Mouse (Mus musculus) layer of hippocampus, adult 2 months (tissue): ENCODE measurements at regions not wholly inside any gene's neighbourhood (a gene's known extent, or its start where the extent isn't known, plus 50 kb on each side); places are given as distances from the start of the nearest gene placed in this dataset.

Source experiments
- DNase-seq, 2 experiments: peaks; one replicate each; pipeline ENCODE4 v3.0.0; 2022; ENCODE audit warnings: low spot score in 2 of 2
- H3K27ac ChIP-seq: fragments of 200-600 bp; 2 replicates; pipeline ENCODE4 v1.8.1; 2022
- H3K4me3 ChIP-seq: fragments of 200-600 bp; 2 replicates; pipeline ENCODE4 v1.8.1; 2022; ENCODE audit warnings: mild to moderate bottlenecking
- CTCF ChIP-seq: fragments of 200-600 bp; conservative IDR thresholded peaks from 2 replicates; pipeline ENCODE4 v1.8.1; 2022; ENCODE audit warnings: antibody characterized with exemption, mild to moderate bottlenecking, moderate library complexity

DNA sequence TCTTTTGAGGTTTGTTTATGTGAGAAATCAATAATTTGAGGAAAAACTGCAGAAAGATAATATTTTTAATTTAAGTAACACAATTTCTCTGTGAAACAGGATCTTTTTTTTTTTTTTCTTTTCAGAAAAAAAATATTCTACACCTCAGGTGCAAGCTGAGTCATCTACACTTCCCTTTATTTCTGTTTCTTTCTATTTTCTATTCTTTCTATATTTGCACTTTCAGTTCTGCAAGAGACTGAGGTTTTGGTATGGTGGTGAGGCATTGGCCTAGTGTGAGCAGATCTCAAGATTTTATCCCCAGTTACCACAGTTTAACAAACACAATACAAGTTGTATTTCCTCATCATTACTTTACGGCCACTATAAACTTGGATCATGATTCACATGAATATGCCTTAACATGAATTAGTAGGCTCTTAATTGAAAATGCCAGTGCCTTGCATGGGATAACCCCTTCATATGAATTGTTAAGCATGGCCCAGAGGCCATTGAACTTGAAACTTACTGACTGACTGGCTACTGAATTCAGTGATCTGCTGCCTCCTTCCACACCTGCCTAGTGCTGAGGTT lies 1278.1 kb downstream of the Stim2 start:
- no peak overlapping the region for H3K4me3 ChIP-seq
- TF ChIP-seq CTCF: no peak

DNA sequence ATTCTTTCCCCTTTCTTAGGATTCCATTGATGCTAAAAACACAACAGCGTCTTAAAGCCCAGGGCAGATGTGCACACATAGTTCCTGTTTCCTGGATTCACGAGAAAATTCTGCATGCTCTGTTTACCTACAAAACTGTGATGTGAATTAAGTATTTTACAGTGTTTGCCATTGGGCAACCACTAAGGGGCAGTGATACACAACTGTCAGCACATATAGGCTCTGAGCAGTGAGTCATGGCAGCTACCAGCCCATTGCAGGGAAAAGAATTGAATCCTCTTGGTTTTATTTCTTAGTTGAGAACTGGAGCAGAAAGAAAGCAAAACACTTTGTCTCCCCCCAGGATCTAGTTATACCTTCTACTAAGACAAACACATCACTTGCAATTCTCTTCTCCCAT lies 1295.0 kb downstream of the Stim2 start:
- TF ChIP-seq CTCF: peak; percentile 58
- no peak for DNase-seq
- no peak overlapping the region for H3K4me3 ChIP-seq
- H3K27ac ChIP-seq: no peak overlapping the region

More for the DNA sequence above, 1278.1 kb downstream of the Stim2 start:
- DNase-seq: no peak
- no peak overlapping the region for H3K27ac ChIP-seq

DNA sequence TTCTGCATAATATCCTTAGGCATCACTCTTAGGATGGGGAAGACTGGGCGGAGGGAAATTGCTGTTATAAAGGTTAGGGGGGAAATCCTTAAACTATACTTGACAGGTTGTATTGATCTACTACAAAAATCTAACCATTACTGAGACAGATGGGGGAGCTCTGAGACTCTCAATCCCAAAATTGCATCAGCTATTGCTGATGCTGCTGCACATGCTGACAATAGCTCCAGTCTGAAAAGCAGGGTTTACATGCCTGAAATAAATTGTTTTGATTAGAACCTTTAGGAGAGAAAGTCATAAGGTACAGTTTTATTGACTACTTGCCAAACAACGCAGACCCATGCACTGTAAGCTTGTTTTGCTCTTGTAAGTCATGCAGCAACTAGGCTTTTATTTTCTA lies 1295.7 kb downstream of the Stim2 start:
- H3K27ac ChIP-seq: no peak overlapping the region
- H3K4me3 ChIP-seq: no peak overlapping the region
- DNase-seq: peak in 1 of 2 experiments; percentile 6
- peak; percentile 48 for TF ChIP-seq CTCF

DNA sequence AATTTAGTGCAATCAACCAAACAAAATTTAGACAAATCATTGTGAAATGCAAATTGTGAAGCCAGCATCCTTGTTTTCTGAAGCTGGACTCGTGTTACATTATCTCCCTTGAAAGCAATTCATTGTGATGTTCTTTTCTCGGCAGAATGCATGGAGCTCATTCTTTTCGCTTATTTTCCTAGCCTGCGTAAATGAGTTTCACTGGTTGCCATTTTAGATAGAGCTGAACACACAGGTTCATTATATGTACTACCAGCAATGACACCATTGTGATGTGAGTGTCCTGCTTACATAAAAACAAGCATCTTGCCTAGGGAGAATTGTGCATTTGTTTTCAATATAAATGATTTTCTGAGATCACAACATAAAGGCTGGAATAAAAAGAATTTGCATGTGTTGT lies 1296.5 kb downstream of the Stim2 start:
- H3K4me3 ChIP-seq: no peak overlapping the region
- no peak overlapping the region for H3K27ac ChIP-seq
- DNase-seq: peak in 1 of 2 experiments; percentile 1
- no peak for TF ChIP-seq CTCF

DNA sequence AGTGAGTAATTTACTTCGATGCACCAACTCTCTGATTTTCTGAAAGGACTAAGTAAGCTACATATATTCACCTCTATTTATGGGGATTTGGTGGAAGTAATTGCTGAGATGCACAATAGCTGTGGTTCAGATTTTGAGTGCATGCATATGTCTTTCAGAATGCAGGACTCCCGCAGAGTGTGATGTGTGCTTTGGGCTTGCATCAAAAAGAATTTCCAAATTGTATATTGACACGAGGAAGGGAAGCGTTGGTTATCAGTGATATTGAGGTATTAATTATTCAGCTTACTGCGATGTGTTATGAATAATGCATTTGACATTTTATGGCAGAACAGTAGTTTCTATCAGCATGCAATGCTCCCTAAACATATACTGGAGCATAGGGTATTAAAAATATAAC lies 1303.2 kb downstream of the Stim2 start:
- no peak overlapping the region for H3K4me3 ChIP-seq
- TF ChIP-seq CTCF: no peak
- no peak for DNase-seq
- H3K27ac ChIP-seq: no peak overlapping the region

DNA sequence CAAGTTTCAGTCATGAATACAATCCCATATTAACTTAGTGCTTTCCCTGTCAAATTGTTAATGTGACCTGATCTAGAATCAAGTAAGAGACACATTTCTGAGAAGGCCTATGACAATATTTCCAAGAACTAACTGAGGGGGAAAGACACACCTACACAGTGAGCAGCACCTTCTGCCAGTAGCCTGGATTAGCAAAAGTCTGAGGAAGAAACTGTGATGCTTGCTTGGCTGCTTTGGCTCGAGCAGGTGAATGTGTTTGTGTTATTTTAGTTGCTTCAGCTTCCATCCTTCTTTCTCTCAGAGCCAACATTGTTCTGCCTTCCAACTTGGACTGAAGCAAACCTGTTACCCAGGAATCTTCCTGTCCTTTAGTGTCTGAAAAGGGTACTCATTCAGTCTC lies 1347.7 kb downstream of the Stim2 start:
- TF ChIP-seq CTCF: no peak
- Histone ChIP-seq H3K27ac (no peak overlapping the region), H3K4me3 (no peak overlapping the region)
- no peak for DNase-seq

DNA sequence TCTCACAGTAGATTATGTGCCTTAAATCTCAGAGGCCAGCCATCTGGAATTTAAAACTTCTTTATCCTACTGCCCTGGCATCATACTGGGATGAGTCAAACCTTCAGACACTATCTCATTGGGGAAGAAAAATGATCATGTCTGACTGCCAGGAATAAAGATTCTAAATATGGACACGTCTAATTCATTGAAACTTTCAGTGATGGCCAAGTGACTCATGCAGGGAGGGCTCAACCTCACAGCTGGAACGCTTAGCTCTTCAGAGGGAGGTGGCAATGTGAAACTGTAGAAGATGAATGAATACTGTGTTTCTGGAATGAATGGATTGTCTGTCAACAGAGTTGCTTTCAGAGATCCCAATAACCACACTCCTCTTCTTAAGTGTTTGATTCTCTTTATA lies 1357.2 kb downstream of the Stim2 start:
- Histone ChIP-seq H3K4me3 (no peak overlapping the region), H3K27ac (no peak overlapping the region)
- TF ChIP-seq CTCF: no peak
- peak in 1 of 2 experiments; percentile 2 for DNase-seq

DNA sequence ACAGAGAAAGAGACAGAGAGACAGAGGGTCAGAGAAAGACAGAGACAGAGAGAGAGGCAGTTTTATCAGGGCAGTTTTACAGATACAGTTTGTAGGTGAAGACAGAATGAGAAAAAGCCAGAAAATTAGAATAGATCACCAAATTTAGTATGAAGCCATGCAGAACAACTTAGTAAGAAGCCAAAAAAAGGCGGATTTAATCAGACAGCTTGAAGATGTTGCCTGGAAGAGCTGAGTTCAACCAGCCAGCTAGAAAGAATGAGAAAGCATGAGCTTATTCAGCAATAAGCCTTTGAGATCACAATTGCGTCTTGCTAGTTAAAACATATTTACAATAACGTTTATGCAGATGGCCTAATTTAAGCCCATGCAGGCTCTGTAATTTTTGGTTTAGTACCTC lies 1376.0 kb downstream of the Stim2 start:
- no peak for TF ChIP-seq CTCF
- no peak overlapping the region for H3K4me3 ChIP-seq
- no peak for DNase-seq

DNA sequence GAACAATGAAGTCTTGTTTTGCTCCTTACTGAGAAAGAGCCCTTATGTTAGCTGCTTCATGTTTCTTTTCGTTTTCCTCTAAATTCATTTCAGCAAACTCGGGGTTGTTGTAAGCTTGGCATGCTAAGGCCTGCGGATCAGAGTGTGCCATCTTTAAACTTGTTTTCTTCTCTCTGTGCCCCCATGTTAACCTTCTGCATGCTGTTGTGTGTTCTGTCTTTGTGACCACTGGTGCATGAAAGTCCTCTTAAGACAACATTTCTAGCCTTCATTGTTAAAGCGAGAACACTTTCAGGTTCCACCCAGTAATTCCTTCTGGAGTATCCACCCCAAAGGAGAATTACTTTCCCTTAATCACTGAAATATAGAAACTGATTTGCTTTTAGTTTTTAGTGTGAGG lies 1392.5 kb downstream of the Stim2 start:
- Histone ChIP-seq H3K27ac (no peak overlapping the region), H3K4me3 (no peak overlapping the region)
- no peak for DNase-seq
- TF ChIP-seq CTCF: no peak

More for the DNA sequence above, 1376.0 kb downstream of the Stim2 start:
- no peak overlapping the region for H3K27ac ChIP-seq

DNA sequence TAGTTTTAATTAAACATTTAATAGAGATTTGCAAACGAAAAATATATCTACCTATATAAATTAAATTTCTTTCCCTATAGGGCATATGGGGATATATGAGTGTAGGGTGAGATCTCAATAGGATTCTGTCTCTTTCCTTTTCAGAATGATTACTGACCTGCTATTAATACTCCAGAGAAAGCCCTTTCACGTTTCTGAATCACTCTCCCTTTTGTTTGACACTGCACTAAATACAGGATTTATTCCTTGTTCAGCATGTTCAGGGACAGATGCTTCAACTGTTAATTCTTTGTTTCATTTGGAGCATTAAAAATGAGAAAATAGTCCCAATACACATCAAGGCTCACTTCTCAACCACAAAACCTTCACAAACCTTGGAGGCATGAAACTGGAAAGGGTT lies 1397.7 kb downstream of the Stim2 start:
- no peak overlapping the region for H3K27ac ChIP-seq
- no peak for TF ChIP-seq CTCF
- DNase-seq: no peak
- no peak overlapping the region for H3K4me3 ChIP-seq

DNA sequence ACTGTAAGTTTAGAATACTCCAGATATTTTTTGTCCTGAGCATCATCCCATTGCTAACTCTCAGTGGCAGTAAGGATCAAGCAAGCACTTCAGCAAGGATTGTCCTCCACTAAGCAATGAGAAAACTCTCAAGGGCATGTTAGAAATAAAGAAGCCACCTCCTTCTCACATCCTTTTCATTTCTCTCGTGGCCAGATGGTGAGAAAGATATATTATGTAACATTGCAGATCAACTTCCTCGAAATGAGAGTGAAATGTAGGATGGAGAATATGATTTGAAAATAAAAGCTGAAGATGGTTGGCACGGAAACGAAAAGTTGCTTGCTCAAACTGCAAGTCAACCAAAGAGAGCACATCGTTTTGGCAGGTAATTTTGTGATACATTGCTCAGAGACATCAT lies 1417.8 kb downstream of the Stim2 start:
- Histone ChIP-seq H3K4me3 (no peak overlapping the region), H3K27ac (no peak overlapping the region)
- TF ChIP-seq CTCF: no peak
- peak in 1 of 2 experiments; percentile 54 for DNase-seq

DNA sequence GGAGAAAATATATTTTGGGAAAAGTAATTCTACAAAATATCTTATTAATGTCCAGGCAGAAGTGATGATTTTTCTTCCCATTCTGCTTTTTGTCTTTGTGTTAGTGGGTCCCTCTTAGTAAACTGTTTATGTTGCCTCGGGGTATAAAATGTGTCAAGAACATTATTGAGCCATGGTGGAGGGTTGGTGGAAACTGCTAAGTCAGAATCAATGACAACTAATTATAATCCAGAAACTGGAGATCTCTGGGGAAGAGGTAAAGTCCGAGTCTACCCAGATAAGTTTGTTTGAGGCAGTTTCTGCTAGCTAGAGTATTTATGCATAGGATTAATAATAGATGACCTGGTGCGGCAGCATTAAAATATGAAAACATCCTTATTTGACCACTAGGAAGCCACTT lies 1440.9 kb downstream of the Stim2 start:
- DNase-seq: no peak
- TF ChIP-seq CTCF: no peak
- Histone ChIP-seq H3K4me3 (no peak overlapping the region), H3K27ac (no peak overlapping the region)

DNA sequence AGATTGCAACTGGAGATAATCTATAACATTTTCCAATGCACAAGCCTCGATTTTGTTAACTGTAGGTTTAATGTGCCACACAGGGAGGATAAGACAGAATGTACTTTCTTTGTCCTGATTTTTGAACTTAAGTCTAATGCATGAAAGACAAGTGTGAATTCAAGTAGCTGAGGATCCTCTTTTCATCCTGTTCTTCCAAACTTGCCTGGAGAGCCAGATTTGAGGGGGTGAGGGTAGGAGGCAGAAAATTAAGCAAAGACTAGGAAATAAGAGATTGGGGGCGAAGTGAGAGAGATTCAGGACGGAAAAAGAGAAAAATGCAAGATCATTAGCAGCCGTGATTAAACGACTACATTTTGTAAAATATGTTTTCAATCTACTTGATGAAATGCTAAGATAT lies 1450.8 kb downstream of the Stim2 start:
- DNase-seq: peak; percentile 11 to 23
- TF ChIP-seq CTCF: no peak
- Histone ChIP-seq H3K27ac (peak overlapping the region; percentile 24), H3K4me3 (no peak overlapping the region)
